Mouse (Mus musculus) natural killer cell, adult 2 months (primary cell): Measurements from ENCODE around the gene Mamstr.

Source experiments
- DNase-seq, 2 experiments: peaks; one replicate each; pipeline ENCODE4 v3.0.0; 2022; ENCODE audit warnings: low spot score in 2 of 2

Gene Mamstr

GRCm38 (mm10) chr7:45693921-45694591 lies 54.3 kb downstream of the Mamstr start, which contains the start of gene Sec1:
Sec1 (minus strand) TSS chr7:45694402.
- no peak for DNase-seq

GRCm38 (mm10) chr7:45695098-45695497 lies 55.3 kb downstream of the Mamstr start:
- DNase-seq, result no peak
